Mouse (Mus musculus) midbrain, embryonic 13.5 days (tissue): ENCODE results near the gene Sdc3. TPM values are rescaled to one million over a fixed set of nuclear protein-coding genes. Genes with fewer than 3 reads are reported as not detected.
A peak's percentile ranks its signal among the peaks of the same experiment; 100 is the strongest.

Experiments used
- ATAC-seq: fragments of 200-750 bp; cut with Nextera tagmentation; 2 replicates; pipeline ENCODE4 v1.8.0; 2017; ENCODE audit warnings: mild to moderate bottlenecking, moderate TSS enrichment, moderate library complexity
- H3K27ac ChIP-seq: fragments of 300-500 bp; sonication (generic); 2 replicates; pipeline ENCODE4 v1.5.1; 2015; ENCODE audit warnings: inconsistent platforms, mild to moderate bottlenecking, moderate library complexity
- H3K27me3 ChIP-seq: fragments of 300-500 bp; sonication (generic); 2 replicates; pipeline ENCODE4 v1.6.1; 2015; ENCODE audit warnings: mild to moderate bottlenecking, inconsistent platforms
- H3K36me3 ChIP-seq: fragments of 300-500 bp; sonication (generic); 2 replicates; pipeline ENCODE4 v1.6.1; 2015; ENCODE audit warnings: mild to moderate bottlenecking, inconsistent platforms
- H3K4me1 ChIP-seq: fragments of 300-500 bp; sonication (generic); replicated peaks from 2 replicates; pipeline ENCODE4 v1.6.1; 2015; ENCODE audit warnings: inconsistent platforms
- H3K4me2 ChIP-seq: fragments of 300-500 bp; sonication (generic); replicated peaks from 2 replicates; pipeline ENCODE4 v1.6.1; 2015; ENCODE audit warnings: moderate library complexity, mild to moderate bottlenecking, inconsistent platforms
- H3K4me3 ChIP-seq: fragments of 300-500 bp; sonication (generic); replicated peaks from 2 replicates; pipeline ENCODE4 v1.5.1; 2015; ENCODE audit warnings: mild to moderate bottlenecking, inconsistent platforms
- H3K9ac ChIP-seq: fragments of 300-500 bp; sonication (generic); replicated peaks from 2 replicates; pipeline ENCODE4 v1.6.1; 2015; ENCODE audit warnings: mild to moderate bottlenecking, inconsistent platforms
- H3K9me3 ChIP-seq: fragments of 300-500 bp; sonication (generic); 2 replicates; pipeline ENCODE4 v1.6.1; 2016; ENCODE audit warnings: mild to moderate bottlenecking, inconsistent platforms
- WGBS: fragments of 180-500 bp; shearing (Covaris S2); methylation state at CpG from one replicate; pipeline ENCODE4 v1.1.7; 2015; 5-methylcytosine and 5-hydroxymethylcytosine counted together
- polyA plus RNA-seq: library from polyadenylated mRNA; unstranded; fragments of >200 nt; fragmentation: Nextera tagmentation; extraction: Ambion mirVana; gene quantifications from 2 replicates; pipeline ENCODE4 v1.2.1, GENCODE M21; 2015

The Sdc3 gene
- polyA plus RNA-seq, 1 experiment from 2014 or later: 72.9 TPM

DNA sequence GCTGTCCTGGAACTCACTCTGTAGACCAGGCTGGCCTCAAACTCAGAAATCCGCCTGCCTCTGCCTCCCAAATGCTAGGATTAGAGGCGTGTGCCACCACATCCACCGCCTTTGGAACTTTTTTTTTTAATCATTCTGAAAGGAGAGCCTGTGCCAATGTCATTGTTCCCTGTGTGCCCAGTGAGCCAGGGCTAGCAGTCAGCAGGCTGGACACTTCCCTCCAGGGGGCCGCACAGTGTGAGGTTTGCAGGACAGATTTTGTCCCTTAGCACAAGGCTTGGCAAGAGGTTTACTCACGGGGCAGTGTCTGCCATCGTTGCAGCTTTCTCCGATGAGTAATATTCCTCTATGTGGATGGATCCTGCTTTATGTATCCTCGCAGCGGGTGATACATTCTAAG is 14.4 kb downstream of the Sdc3 start:
- Histone ChIP-seq H3K36me3 (0 out of 2 replicates have a peak, but pooled peaks cover 5% of the 10 kb centered on the region), H3K27ac (0 out of 2 replicates have a peak overlapping the region, but pooled peaks have one; percentile 11), H3K4me2 (no peak overlapping the region), H3K4me3 (no peak overlapping the region), H3K9ac (no peak overlapping the region), H3K27me3 (no peaks in the 10 kb centered on the region), H3K9me3 (no peaks in the 10 kb centered on the region), H3K4me1 (peaks cover 80% of the 10 kb centered on the region)
- no peak for ATAC-seq
- 92% methylated on average over 9 of the region's 9 CpGs for WGBS

DNA sequence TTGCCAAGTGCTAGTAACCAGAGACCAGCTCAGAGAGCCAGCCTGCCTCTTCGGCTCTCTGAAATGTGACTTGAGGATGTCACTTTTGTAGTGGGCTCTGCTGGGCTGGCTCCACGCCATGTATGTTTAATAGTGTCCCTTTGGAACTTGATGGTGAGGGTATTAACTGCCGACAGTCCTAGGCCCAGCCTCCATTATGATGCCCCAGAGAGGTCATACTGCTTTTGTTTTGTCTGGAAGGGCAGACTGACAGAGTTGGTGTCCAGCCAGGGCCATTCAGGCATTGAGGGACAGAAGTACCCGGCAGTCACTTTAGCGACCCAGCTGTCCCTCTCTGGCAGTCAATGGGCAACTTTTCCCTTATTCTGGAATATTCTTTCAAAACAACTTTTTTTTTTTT is 17.4 kb downstream of the Sdc3 start:
- H3K4me3 ChIP-seq: no peak overlapping the region
- H3K27ac ChIP-seq: 0 out of 2 replicates have a peak overlapping the region, but pooled peaks have one; percentile 1
- ATAC-seq: no peak
- H3K9ac ChIP-seq: no peak overlapping the region
- no peaks in the 10 kb centered on the region for H3K36me3 ChIP-seq
- H3K27me3 ChIP-seq: no peaks in the 10 kb centered on the region
- 25% methylated on average over 5 of the region's 5 CpGs for WGBS
- peaks cover 80% of the 10 kb centered on the region for H3K4me1 ChIP-seq
- no peak overlapping the region for H3K4me2 ChIP-seq
- no peaks in the 10 kb centered on the region for H3K9me3 ChIP-seq

DNA sequence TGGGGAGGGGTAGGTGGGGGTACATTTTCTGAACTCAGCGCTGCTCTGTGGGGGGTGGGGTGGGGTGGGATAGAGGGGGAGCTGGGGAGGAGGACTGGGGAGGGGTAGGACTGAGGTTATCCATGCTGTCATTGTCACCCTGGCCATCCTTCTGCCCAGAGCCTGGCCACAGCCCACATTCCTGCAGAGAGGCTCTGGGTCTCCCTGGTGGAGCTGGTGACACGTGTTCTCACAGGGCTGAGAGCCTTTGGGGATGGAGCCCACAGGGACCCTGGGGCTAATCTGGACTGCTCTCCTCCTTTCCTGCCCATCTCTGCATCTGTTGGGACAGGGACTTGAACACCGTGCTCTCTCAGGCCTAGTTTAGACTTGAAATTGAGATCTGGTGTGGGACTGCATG is 18.5 kb downstream of the Sdc3 start:
- Histone ChIP-seq H3K36me3 (no peaks in the 10 kb centered on the region), H3K27ac (no peak overlapping the region), H3K27me3 (no peaks in the 10 kb centered on the region), H3K9me3 (no peaks in the 10 kb centered on the region), H3K4me3 (no peak overlapping the region), H3K4me1 (peaks cover 80% of the 10 kb centered on the region), H3K4me2 (no peak overlapping the region), H3K9ac (no peak overlapping the region)
- ATAC-seq: no peak
- WGBS: 24% methylated on average over 3 of the region's 3 CpGs

DNA sequence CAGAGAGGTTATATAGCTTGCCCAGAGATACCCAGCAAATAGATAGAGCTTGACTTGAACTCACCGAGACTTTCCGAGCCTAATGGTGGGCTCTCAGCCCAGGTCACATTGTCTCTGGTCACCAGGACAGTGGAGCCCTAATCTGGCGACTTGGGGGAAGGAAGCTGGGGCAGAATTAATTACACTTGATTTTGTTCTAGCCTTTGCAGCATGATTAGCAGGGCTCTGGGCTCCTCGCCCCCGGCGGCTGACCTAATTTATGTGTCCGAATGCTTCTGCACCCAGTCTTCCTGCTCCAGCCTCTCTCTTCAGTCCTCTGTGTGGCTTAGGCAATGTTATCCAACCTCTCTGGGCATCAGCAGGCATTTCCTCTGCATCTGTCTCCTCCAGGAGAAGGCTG is 19.0 kb downstream of the Sdc3 start:
- Histone ChIP-seq H3K27me3 (no peaks in the 10 kb centered on the region), H3K4me2 (peak overlapping the region; percentile 19), H3K36me3 (no peaks in the 10 kb centered on the region), H3K9me3 (no peaks in the 10 kb centered on the region), H3K9ac (no peak overlapping the region), H3K4me1 (peaks cover 78% of the 10 kb centered on the region), H3K4me3 (no peak overlapping the region), H3K27ac (peak overlapping the region; percentile 53; the same call in 1 of the 2 replicates)
- WGBS: 30% methylated on average over 7 of the region's 7 CpGs
- no peak for ATAC-seq

DNA sequence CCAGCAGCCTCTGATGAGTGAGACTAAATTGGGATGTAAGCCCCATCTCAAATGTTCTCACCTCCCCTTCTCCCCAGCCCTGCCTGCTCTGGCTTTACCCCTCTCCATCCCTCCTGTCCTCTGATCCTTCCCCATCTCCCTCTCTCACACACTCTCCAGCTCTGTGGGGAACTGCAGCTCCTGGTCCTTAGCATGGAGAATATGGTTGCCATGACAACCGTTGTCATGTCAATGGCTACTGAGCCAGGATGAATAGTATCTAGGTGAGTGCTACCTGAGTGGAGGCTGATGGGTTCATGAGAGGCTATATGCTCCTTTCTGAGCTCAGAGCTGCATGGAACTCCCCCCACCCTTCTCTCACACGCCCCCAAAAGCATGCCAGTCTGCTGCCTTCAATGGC is 21.6 kb downstream of the Sdc3 start:
- H3K9ac ChIP-seq: peak overlapping the region; percentile 56; the same call in 1 of the 2 replicates
- 41% methylated on average over 2 of the region's 2 CpGs for WGBS
- peaks cover 9% of the 10 kb centered on the region for H3K36me3 ChIP-seq
- no peaks in the 10 kb centered on the region for H3K27me3 ChIP-seq
- peak overlapping the region; percentile 91 for H3K27ac ChIP-seq
- H3K4me3 ChIP-seq: no peak overlapping the region
- ATAC-seq: peak; percentile 91
- H3K4me1 ChIP-seq: peaks cover 66% of the 10 kb centered on the region
- H3K9me3 ChIP-seq: no peaks in the 10 kb centered on the region
- peak overlapping the region; percentile 42 for H3K4me2 ChIP-seq

DNA sequence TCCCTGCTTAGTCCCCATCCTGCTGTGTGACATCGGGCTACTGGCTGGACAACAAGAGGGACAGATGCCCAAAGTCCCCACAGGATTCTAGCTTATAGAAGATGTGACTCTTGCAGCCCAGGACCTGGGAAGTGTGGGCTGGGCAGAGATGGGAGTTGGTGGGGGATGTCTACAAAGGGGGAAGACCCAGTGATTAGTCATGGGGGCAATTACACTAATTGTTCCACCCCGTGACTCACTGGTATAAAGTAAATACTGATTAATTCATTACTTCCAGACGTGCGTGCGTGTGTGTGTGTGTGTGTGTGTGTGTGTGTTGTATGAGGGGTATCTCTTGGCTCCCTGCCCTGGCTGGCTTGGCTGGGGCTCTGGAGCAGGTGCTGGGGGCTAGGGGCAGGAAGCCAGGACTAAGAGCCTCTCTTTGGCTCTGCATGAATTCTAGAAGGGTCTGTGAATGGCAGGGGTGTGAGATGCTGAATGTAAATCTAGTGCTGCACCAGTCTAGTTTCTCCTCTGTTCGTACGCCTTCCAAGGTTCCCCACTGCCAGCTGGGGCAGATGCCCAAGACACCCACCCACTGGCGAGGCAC is 22.5 kb downstream of the Sdc3 start:
- Histone ChIP-seq H3K36me3 (peaks cover 11% of the 10 kb centered on the region), H3K9ac (peak overlapping the region; percentile 36), H3K27ac (peak overlapping the region; percentile 91), H3K4me3 (no peak overlapping the region), H3K4me2 (peak overlapping the region; percentile 42; the same call in 1 of the 2 replicates), H3K4me1 (peaks cover 58% of the 10 kb centered on the region), H3K27me3 (no peaks in the 10 kb centered on the region), H3K9me3 (no peaks in the 10 kb centered on the region)
- WGBS: 52% methylated on average over 8 of the region's 8 CpGs
- ATAC-seq: no peak

DNA sequence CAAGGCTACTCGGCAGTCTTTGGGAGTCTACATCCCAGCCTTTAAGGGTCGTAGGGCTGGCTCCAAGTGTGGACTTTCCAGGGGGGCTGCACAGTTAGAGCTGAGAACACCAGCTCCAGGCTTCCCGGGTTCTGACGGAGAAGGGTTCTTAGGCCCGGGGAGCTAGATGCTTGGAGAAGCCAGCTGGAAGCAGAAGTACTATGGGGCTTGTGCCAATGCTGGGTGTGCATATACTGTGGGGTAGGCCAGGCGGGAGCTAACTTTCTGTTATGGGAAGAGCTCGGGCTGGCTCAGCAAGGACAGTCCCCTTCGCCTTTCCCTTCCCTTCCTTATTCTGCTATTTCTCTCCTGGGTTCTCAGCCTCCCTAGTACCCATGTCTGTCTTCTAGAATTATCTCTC is 23.5 kb downstream of the Sdc3 start:
- Histone ChIP-seq H3K27ac (peak overlapping the region; percentile 14), H3K4me1 (peaks cover 52% of the 10 kb centered on the region)
- 88% methylated on average over 8 of the region's 8 CpGs for WGBS

DNA sequence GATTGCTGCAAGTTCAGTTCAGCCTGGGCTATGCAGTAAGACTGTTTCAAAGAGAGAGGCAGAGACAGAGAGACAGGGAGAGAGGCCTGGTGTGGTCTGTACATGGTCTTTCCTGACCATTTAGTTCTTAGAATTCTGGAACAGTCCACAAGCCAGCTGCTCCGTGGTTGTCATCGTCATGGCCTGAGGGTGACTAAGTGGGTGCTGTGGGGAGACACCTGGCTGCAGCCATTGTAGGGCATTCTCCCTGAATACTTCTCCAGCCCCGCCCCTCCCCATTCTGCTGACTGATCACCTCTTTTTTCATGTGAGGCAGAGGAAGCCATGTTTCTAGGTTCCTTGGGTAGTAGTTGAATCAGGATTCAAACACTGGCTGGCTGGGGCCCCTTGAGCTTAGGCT is 27.5 kb downstream of the Sdc3 start:
- H3K9me3 ChIP-seq: no peaks in the 10 kb centered on the region
- no peak overlapping the region for H3K27ac ChIP-seq
- no peak overlapping the region for H3K4me3 ChIP-seq
- H3K4me1 ChIP-seq: peaks cover 12% of the 10 kb centered on the region
- H3K9ac ChIP-seq: no peak overlapping the region
- no peak overlapping the region for H3K4me2 ChIP-seq
- peaks cover 44% of the 10 kb centered on the region for H3K36me3 ChIP-seq
- no peak for ATAC-seq
- 92% methylated on average over 3 of the region's 3 CpGs for WGBS
- no peaks in the 10 kb centered on the region for H3K27me3 ChIP-seq

More for the DNA sequence above, 23.5 kb downstream of the Sdc3 start:
- H3K36me3 ChIP-seq: peaks cover 11% of the 10 kb centered on the region
- no peaks in the 10 kb centered on the region for H3K27me3 ChIP-seq
- no peaks in the 10 kb centered on the region for H3K9me3 ChIP-seq
- H3K4me3 ChIP-seq: no peak overlapping the region
- H3K9ac ChIP-seq: no peak overlapping the region
- no peak for ATAC-seq
- H3K4me2 ChIP-seq: no peak overlapping the region

DNA sequence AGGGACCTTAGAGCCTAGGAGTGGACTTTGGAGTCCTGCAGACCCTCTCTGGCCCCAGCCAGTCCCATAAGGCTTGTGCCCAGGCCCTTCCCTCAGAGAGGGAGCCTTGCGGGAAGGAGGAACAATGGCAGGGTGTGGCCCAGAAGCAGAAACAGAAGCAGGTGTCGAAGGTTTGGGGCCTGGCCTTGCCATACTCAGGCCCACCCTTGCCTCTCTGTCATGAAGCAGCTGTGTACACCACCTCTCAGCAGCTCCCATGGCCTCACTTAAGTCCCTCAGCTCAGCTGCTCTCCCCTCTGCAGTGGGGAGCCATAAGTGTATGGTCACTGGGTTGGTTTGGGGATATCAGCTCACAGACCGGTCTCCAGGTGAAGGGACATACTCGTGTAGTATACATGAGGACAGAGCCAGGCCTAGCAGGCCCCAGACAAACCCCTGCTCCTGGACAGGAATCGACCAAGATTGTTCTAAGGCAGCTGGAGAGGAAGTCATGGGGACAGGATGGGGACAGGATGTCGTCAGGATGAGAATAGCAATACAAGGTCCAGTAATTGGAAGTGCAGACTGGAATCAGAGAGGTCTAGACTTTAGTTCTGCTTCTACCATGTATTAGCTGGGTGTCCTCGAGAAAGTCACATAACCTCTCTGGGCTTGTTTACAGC is 28.4 kb downstream of the Sdc3 start:
- ATAC-seq: no peak
- WGBS: 85% methylated on average over 7 of the region's 7 CpGs
- H3K9ac ChIP-seq: no peak overlapping the region
- no peak overlapping the region for H3K4me2 ChIP-seq
- peaks cover 50% of the 10 kb centered on the region for H3K36me3 ChIP-seq
- H3K9me3 ChIP-seq: no peaks in the 10 kb centered on the region
- H3K27me3 ChIP-seq: no peaks in the 10 kb centered on the region
- no peak overlapping the region for H3K4me3 ChIP-seq
- peaks cover 3% of the 10 kb centered on the region for H3K4me1 ChIP-seq
- H3K27ac ChIP-seq: no peak overlapping the region

DNA sequence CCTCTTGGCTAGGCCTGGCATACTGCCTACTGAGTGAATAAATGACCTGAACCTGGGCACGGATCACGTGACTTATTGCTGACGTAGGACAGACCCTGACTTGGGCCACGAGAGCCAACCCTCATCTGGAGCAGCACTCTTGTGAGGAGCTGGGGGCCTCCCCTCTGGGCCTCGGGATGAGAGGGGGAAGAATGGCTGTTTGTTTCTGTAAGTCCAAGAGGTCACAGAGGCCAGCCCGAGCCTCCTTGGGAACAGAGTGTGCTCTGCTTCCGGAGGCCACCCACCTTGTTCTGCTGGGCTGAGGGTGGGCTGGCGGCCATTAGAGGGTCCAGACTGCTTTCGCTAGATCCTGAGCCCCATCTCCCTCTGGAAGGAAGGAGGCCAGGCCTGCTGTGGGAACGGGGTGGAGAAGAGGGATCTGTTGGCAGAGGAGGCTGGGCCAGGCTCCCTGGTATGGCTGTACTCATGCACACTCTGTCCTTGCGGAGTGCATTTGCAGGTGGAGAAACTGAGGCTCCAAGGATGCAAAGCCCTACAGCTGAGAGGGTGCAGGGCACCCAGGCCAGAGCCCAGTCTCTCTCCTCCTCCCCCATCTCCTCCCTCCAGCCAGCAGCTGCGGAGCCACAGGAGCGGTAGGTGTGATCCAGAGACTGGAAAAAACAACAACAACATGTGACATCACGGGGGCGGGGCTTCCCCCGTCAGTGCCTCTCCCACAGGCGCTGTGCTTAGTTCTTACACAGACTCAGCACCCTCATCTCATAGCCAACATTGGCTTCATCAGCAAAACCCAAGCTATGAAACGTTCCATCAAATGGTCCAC is 36.7 kb downstream of the Sdc3 start:
- H3K4me3 ChIP-seq: no peak overlapping the region
- no peaks in the 10 kb centered on the region for H3K27me3 ChIP-seq
- no peak overlapping the region for H3K4me2 ChIP-seq
- H3K9me3 ChIP-seq: no peaks in the 10 kb centered on the region
- peaks cover 10% of the 10 kb centered on the region for H3K4me1 ChIP-seq
- ATAC-seq: peak; percentile 49
- H3K9ac ChIP-seq: no peak overlapping the region
- H3K27ac ChIP-seq: 0 out of 2 replicates have a peak overlapping the region, but pooled peaks have one; percentile 1
- H3K36me3 ChIP-seq: peaks cover 17% of the 10 kb centered on the region
- 8% methylated on average over 18 of the region's 18 CpGs for WGBS

DNA sequence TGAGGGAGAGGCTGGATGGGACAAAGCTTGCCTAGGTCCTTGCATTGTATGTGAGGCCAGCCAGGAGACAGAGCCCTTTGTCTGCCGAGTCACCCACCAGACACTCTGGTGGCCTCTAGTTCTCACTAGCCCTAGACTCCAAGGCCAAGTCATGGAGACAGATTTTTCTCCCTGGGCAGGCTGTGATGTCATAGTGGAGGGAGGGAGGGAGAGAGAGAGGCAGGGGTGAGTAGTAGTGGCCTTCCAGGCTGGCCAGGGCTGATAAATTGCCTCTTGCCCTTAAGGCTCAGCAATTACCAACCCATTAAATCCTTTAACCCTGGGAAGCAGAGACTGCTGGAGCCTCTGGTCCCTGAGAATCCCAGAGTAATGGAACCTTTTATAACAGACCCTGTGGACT is 41.8 kb downstream of the Sdc3 start:
- H3K4me1 ChIP-seq: peaks cover 36% of the 10 kb centered on the region
- no peaks in the 10 kb centered on the region for H3K9me3 ChIP-seq
- peaks cover 20% of the 10 kb centered on the region for H3K27me3 ChIP-seq
- H3K4me3 ChIP-seq: no peak overlapping the region
- no peak overlapping the region for H3K4me2 ChIP-seq
- no peak overlapping the region for H3K27ac ChIP-seq
- H3K9ac ChIP-seq: no peak overlapping the region
- no peaks in the 10 kb centered on the region for H3K36me3 ChIP-seq
- 32% methylated on average over 1 of the region's 1 CpGs for WGBS
- no peak for ATAC-seq

DNA sequence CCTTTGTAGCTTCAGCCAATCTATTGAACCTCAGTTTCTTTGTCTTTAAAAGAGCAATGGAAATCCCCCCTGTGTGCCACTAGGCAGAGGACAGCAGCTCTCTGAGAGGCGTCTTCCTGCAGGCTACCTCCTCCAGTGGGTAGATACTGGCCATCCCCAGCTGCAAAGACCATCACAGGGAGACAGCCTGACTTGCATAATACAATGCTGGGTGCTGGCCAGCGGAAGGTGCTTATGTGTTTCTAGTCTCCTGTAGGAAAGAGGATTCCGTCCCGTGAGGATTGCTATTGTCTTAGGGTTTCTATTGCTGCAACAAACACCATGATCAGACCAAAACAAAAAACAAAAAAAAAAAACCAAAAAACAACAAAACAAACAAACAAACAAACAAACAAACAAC is 43.2 kb downstream of the Sdc3 start:
- WGBS: 90% methylated on average over 4 of the region's 4 CpGs
- no peak overlapping the region for H3K9ac ChIP-seq
- H3K36me3 ChIP-seq: no peaks in the 10 kb centered on the region
- no peak overlapping the region for H3K4me3 ChIP-seq
- H3K9me3 ChIP-seq: no peaks in the 10 kb centered on the region
- peaks cover 31% of the 10 kb centered on the region for H3K27me3 ChIP-seq
- H3K4me1 ChIP-seq: peaks cover 33% of the 10 kb centered on the region
- no peak for ATAC-seq
- H3K4me2 ChIP-seq: no peak overlapping the region
- no peak overlapping the region; the same call in 1 of the 2 replicates for H3K27ac ChIP-seq
